Mouse (Mus musculus) MEL (cell line): Measurements from ENCODE around the gene Scaf4.

Source experiments
- CHD2 ChIP-seq: IDR thresholded peaks from 2 replicates; pipeline ENCODE4 v1.6.1; 2011; ENCODE audit warnings: low read length, improper control_type of control experiment
- CTCF ChIP-seq, 3 experiments: IDR thresholded peaks in 2 of 3; conservative IDR thresholded peaks in 1 of 3; 2 replicates each; pipeline ENCODE4 v1.5.1; 2011 to 2012; ENCODE audit warnings: low read length in 3 of 3, low read depth in 2 of 3, mild to moderate bottlenecking in 2 of 3, improper control_type of control experiment in 1 of 3, inconsistent platforms in 1 of 3, mixed read lengths in 1 of 3, moderate library complexity in 1 of 3; ENCODE audit not compliant: control insufficient read depth in 1 of 3, insufficient read depth in 1 of 3, poor library complexity in 1 of 3, severe bottlenecking in 1 of 3
- JUND ChIP-seq: IDR thresholded peaks from 2 replicates; pipeline ENCODE4 v1.6.1; 2011; ENCODE audit warnings: low read depth, mild to moderate bottlenecking, improper control_type of control experiment, low read length
- TCF12 ChIP-seq: IDR thresholded peaks from 2 replicates; pipeline ENCODE4 v1.6.1; 2014; ENCODE audit warnings: low read depth, mild to moderate bottlenecking, inconsistent platforms, low read length, improper control_type of control experiment, moderate library complexity
- USF1 ChIP-seq: IDR thresholded peaks from 2 replicates; pipeline ENCODE4 v1.6.1; 2014; ENCODE audit warnings: low read depth, mild to moderate bottlenecking, inconsistent platforms, low read length, improper control_type of control experiment, moderate library complexity

DNA sequence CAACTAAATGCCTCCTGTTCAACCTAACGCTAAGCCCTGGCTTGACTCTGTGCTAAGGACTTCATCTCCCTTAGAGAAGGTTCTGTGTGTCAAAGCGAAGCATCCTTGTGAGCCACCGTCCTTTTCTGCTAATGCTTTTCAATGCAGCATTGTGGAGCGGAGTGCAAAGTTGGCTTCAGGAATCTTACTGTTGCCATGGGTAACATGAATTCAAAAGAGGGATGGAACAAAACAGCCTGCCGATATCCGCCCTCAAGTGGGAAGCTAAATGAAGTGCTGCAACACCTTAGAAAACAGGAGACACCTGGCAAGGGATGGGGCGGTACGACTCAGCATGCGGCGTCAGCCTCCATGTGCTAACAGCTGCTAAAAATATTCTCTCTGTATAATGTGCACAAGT lies 107.8 kb downstream of the Scaf4 start:
- TF ChIP-seq JUND (no peak), CHD2 (no peak), TCF12 (no peak), CTCF (IDR thresholded peaks at IDR 0.05 in 2 of 3, conservative IDR thresholded peaks at IDR 0.05 in 1 of 3; ENCODE audit: control insufficient read depth in 1 of 3, insufficient read depth in 1 of 3, low read depth in 2 of 3, low read length in 3 of 3, poor library complexity in 1 of 3, severe bottlenecking in 1 of 3) (no peak), USF1 (no peak)
